Mouse (Mus musculus): ENCODE measurements at regions not wholly inside any gene's neighbourhood (a gene's known extent, or its start where the extent isn't known, plus 50 kb on each side); places are given as distances from the start of the nearest gene placed in this dataset.
A peak's percentile ranks its signal among the peaks of the same experiment; 100 is the strongest.

DNA sequence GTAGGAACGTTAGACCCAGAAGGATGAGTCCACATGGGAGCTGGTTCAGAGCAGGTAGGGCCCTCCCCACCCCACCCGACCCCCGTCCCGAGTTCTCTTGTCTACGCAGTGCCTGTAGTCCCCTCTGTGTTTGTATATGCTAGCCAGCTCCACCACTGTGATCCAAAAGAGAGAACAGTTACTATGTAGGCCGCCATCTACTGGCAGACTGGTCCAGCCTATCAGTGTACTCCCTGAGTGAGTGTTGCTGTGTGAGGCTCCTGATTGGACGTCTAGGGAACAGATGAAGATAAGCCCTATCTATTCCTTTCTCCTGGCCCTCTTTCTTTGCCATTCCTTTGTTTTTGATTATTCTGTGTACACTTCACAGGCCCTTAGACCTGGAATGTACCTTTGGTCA is 120.6 kb upstream of the Ccnd2 start:
- ATAC-seq (peak; percentile 79), DNase-seq (ENCODE audit: low spot score) (peak; percentile 44)
- TF ChIP-seq EP300 (IDR thresholded peaks at IDR 0.05) = no peak
- peak; percentile 60 for TF ChIP-seq CTCF (IDR thresholded peaks at IDR 0.05)
- Histone ChIP-seq H3K4me2 (replicated peaks; ENCODE audit: low read depth, low read length) (no peak overlapping the region), H3K36me3 (ENCODE audit: insufficient read depth, low read length) (no peaks in the 10 kb centered on the region), H3K27me3 (replicated peaks; ENCODE audit: insufficient read depth, low read length) (no peaks in the 10 kb centered on the region), H3K9me3 (ENCODE audit: low read length) (no peaks in the 10 kb centered on the region), H3K9ac (replicated peaks; ENCODE audit: low read depth) (no peak overlapping the region), H3K27ac (ENCODE audit: low read length) (no peak overlapping the region), H3K4me3 (ENCODE audit: low read depth, low read length) (no peak overlapping the region), H3K4me1 (ENCODE audit: insufficient read depth, low read depth, low read length) (no peaks in the 10 kb centered on the region)
- WGBS = 43% methylated on average over 7 of the region's 7 CpGs

DNA sequence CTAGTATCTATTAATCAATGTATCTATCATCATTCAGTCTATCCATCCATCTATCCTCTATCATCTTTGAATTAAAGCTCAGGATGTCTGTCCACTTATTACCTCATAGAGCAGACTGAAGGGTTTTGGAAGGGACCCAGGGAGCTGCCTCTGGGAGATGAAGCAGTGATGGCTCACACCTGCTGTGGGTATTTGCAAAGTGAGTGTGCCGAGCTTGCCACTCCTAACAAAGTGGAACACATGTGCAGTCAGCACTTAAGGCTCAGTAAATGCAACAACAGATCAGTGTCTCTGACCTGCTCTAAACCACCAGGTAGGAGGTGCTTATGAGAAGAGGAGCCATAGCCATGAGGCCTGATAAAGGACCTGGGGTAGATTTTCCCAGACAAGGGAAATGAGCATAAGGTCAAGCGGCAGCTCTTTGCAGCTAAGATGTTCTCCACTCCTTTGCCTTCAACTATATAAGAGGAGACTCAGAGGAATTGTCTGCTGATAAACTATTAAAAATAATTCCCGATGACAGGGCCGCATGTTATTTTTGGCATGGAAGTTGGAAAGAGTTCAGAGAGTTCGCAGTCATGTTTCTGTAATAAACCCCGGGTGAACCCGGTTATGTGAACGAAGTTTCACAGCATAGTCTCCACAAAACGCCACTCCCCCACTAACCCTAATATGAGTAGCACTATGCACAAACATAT is 122.9 kb upstream of the Ccnd2 start:
- 77% methylated on average over 9 of the region's 9 CpGs for WGBS
- H3K27ac ChIP-seq (ENCODE audit: low read length) = no peak overlapping the region
- no peaks in the 10 kb centered on the region for H3K4me1 ChIP-seq (ENCODE audit: insufficient read depth, low read depth, low read length)
- no peak overlapping the region for H3K4me2 ChIP-seq (replicated peaks; ENCODE audit: low read depth, low read length)
- H3K9ac ChIP-seq (replicated peaks; ENCODE audit: low read depth) = no peak overlapping the region
- TF ChIP-seq EP300 (IDR thresholded peaks at IDR 0.05) (no peak), CTCF (IDR thresholded peaks at IDR 0.05) (no peak)
- H3K9me3 ChIP-seq (ENCODE audit: low read length) = no peaks in the 10 kb centered on the region
- ATAC-seq (no peak), DNase-seq (ENCODE audit: low spot score) (no peak)
- no peak overlapping the region for H3K4me3 ChIP-seq (ENCODE audit: low read depth, low read length)
- H3K27me3 ChIP-seq (replicated peaks; ENCODE audit: insufficient read depth, low read length) = no peaks in the 10 kb centered on the region
- no peaks in the 10 kb centered on the region for H3K36me3 ChIP-seq (ENCODE audit: insufficient read depth, low read length)

DNA sequence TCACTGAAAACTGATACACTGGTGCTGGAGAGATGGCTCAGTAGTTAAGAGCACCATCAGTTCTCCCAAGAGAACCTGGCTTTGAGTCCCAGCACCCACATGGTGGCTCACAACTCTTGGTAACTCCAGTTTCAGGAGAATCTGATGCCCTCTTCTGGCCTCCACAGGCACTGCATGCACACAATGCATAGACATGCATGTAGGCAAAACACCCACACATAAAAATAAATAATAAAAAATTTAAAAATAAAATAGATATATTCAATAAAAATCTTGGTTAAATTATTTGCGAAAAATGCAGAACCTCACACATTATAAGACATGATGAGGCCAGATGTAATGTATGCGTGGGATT is 123.4 kb upstream of the Ccnd2 start:
- Histone ChIP-seq H3K9me3 (ENCODE audit: low read length) (no peaks in the 10 kb centered on the region), H3K27me3 (replicated peaks; ENCODE audit: insufficient read depth, low read length) (no peaks in the 10 kb centered on the region), H3K36me3 (ENCODE audit: insufficient read depth, low read length) (no peaks in the 10 kb centered on the region), H3K4me3 (ENCODE audit: low read depth, low read length) (no peak overlapping the region), H3K4me1 (ENCODE audit: insufficient read depth, low read depth, low read length) (no peaks in the 10 kb centered on the region), H3K9ac (replicated peaks; ENCODE audit: low read depth) (no peak overlapping the region), H3K27ac (ENCODE audit: low read length) (no peak overlapping the region), H3K4me2 (replicated peaks; ENCODE audit: low read depth, low read length) (no peak overlapping the region)
- DNase-seq (ENCODE audit: low spot score) = no peak
- 84% methylated on average over 2 of the region's 2 CpGs for WGBS
- ATAC-seq = no peak
- TF ChIP-seq EP300 (IDR thresholded peaks at IDR 0.05) (no peak), CTCF (IDR thresholded peaks at IDR 0.05) (peak; percentile 47)

GRCm38 (mm10) chr6:127276362-127276761 is 124.4 kb upstream of the Ccnd2 start:
- H3K27me3 ChIP-seq (replicated peaks; ENCODE audit: insufficient read depth, low read length) = no peaks in the 10 kb centered on the region
- TF ChIP-seq EP300 (IDR thresholded peaks at IDR 0.05) (no peak), CTCF (IDR thresholded peaks at IDR 0.05) (no peak)
- no peak overlapping the region for H3K4me2 ChIP-seq (replicated peaks; ENCODE audit: low read depth, low read length)
- H3K9ac ChIP-seq (replicated peaks; ENCODE audit: low read depth) = no peak overlapping the region
- H3K4me1 ChIP-seq (ENCODE audit: insufficient read depth, low read depth, low read length) = no peaks in the 10 kb centered on the region
- no peaks in the 10 kb centered on the region for H3K9me3 ChIP-seq (ENCODE audit: low read length)
- H3K4me3 ChIP-seq (ENCODE audit: low read depth, low read length) = no peak overlapping the region
- no peak for DNase-seq (ENCODE audit: low spot score)
- WGBS = 91% methylated on average over 4 of the region's 4 CpGs
- H3K27ac ChIP-seq (ENCODE audit: low read length) = no peak overlapping the region
- no peaks in the 10 kb centered on the region for H3K36me3 ChIP-seq (ENCODE audit: insufficient read depth, low read length)
- no peak for ATAC-seq

DNA sequence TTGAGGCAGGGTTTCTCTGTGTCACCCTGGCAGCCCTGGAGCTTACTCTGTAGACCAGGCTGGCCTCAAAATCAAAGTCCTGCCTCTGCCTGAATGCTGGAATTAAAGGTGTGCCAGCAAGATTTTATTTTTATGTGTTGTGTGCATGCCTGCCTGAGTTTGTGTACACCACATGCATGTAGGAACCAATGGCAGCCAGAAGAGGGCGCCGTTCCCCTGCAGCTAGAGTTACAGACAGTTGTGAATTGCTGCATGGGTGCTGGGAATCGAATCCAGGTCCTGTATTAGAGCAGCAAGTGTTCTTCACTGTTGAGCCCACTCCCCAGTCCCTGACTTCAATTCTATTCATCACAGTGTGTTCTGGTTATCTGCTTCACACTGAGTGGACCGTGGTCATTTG is 126.4 kb upstream of the Ccnd2 start:
- 69% methylated on average over 4 of the region's 4 CpGs for WGBS
- no peak for TF ChIP-seq EP300 (IDR thresholded peaks at IDR 0.05)
- peak; percentile 32; the same call in 1 of the 2 replicates for TF ChIP-seq CTCF (IDR thresholded peaks at IDR 0.05)
- ATAC-seq = no peak

GRCm38 (mm10) chr6:127284226-127284625 is 132.2 kb upstream of the Ccnd2 start:
- Histone ChIP-seq H3K4me3 (ENCODE audit: low read depth, low read length) (no peak overlapping the region), H3K27me3 (replicated peaks; ENCODE audit: insufficient read depth, low read length) (no peaks in the 10 kb centered on the region), H3K36me3 (ENCODE audit: insufficient read depth, low read length) (no peaks in the 10 kb centered on the region), H3K4me1 (ENCODE audit: insufficient read depth, low read depth, low read length) (no peaks in the 10 kb centered on the region), H3K9me3 (ENCODE audit: low read length) (no peaks in the 10 kb centered on the region), H3K9ac (replicated peaks; ENCODE audit: low read depth) (no peak overlapping the region), H3K4me2 (replicated peaks; ENCODE audit: low read depth, low read length) (no peak overlapping the region), H3K27ac (ENCODE audit: low read length) (no peak overlapping the region)
- ATAC-seq (no peak), DNase-seq (ENCODE audit: low spot score) (no peak)
- TF ChIP-seq CTCF (IDR thresholded peaks at IDR 0.05) (no peak), EP300 (IDR thresholded peaks at IDR 0.05) (no peak)
- WGBS = 61% methylated on average over 6 of the region's 6 CpGs

More for the DNA sequence above, 126.4 kb upstream of the Ccnd2 start:
- Histone ChIP-seq H3K36me3 (ENCODE audit: insufficient read depth, low read length) (no peaks in the 10 kb centered on the region), H3K4me1 (ENCODE audit: insufficient read depth, low read depth, low read length) (no peaks in the 10 kb centered on the region), H3K9ac (replicated peaks; ENCODE audit: low read depth) (no peak overlapping the region), H3K4me3 (ENCODE audit: low read depth, low read length) (no peak overlapping the region), H3K4me2 (replicated peaks; ENCODE audit: low read depth, low read length) (no peak overlapping the region), H3K9me3 (ENCODE audit: low read length) (no peaks in the 10 kb centered on the region), H3K27ac (ENCODE audit: low read length) (no peak overlapping the region), H3K27me3 (replicated peaks; ENCODE audit: insufficient read depth, low read length) (no peaks in the 10 kb centered on the region)
- no peak for DNase-seq (ENCODE audit: low spot score)

Data from lung, postnatal 0 days (tissue).